Mouse (Mus musculus): ENCODE measurements around the gene Per1.

DNA sequence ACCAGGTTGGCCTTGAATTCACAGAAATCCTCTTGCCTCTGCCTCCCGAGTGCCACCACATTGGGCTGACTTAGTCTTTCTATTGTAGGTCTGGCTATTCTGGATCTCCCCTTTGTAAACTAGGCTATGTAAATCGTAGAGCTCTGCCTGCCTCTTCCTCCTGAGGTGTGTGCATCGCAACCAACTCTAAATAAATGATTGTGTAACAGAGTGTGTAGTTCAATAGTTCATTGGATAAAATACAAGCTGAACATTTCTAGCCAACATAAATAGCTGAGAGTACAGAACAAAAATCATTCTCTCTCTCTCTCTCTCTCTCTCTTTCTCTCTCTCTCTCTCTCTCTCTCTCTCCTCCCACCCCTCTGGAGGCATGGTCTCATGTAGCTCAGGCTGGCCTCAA, 19.6 kb downstream of the Per1 start:
- TF ChIP-seq GATA1 (IDR thresholded peaks at IDR 0.05; ENCODE audit: borderline replicate concordance, low read length) (no peak), FLI1 (IDR thresholded peaks at IDR 0.05; ENCODE audit: low read length) (no peak)
